Mouse (Mus musculus) heart, adult 2 months (tissue): ENCODE results near the gene Atp6v1f.

Source experiments
- CTCF ChIP-seq: fragments of 200-600 bp; IDR thresholded peaks from 2 replicates; pipeline ENCODE4 v1.8.1; 2022; ENCODE audit warnings: antibody characterized with exemption, mild to moderate bottlenecking, moderate library complexity
- EP300 ChIP-seq: fragments of 200-500 bp; IDR thresholded peaks from 2 replicates; pipeline ENCODE4 v1.6.1; 2011; ENCODE audit warnings: low read depth, low read length, control low read depth; ENCODE audit not compliant: insufficient read depth

GRCm38 (mm10) chr6:29497791-29498190, 30.3 kb downstream of the Atp6v1f start:
- TF ChIP-seq CTCF (no peak), EP300 (no peak)
